Mouse (Mus musculus) small intestine, adult 2 months (tissue): ENCODE data around the gene Pi4k2b.

Experiments used
- CTCF ChIP-seq: fragments of 200-500 bp; IDR thresholded peaks from 2 replicates; pipeline ENCODE4 v1.5.1; 2012; ENCODE audit warnings: low read depth, mild to moderate bottlenecking, control low read depth, inconsistent platforms, low read length, moderate library complexity, mixed read lengths; ENCODE audit not compliant: insufficient replicate concordance, insufficient read length; ENCODE audit errors: extremely low read depth
- POLR2A ChIP-seq: fragments of 200-500 bp; IDR thresholded peaks from 2 replicates; pipeline ENCODE4 v1.6.1; 2012; ENCODE audit warnings: low read depth, mild to moderate bottlenecking, control low read depth, inconsistent platforms, low read length, moderate library complexity

GRCm38 (mm10) chr5:52736046-52736445 is 5.3 kb upstream of the Pi4k2b start:
- TF ChIP-seq CTCF (no peak), POLR2A (no peak)
